Mouse (Mus musculus) 3T3-L1 (cell line): ENCODE results near the gene Nmt1.

ENCODE experiments used
- DNase-seq: peaks from one replicate; pipeline ENCODE4 v3.0.0-alpha.2; 2015; ENCODE audit warnings: low read depth, low spot score

The Nmt1 gene

GRCm38 (mm10) chr11:103005254-103005981, 22.6 kb upstream of the Nmt1 start:
- DNase-seq: no peak

DNA sequence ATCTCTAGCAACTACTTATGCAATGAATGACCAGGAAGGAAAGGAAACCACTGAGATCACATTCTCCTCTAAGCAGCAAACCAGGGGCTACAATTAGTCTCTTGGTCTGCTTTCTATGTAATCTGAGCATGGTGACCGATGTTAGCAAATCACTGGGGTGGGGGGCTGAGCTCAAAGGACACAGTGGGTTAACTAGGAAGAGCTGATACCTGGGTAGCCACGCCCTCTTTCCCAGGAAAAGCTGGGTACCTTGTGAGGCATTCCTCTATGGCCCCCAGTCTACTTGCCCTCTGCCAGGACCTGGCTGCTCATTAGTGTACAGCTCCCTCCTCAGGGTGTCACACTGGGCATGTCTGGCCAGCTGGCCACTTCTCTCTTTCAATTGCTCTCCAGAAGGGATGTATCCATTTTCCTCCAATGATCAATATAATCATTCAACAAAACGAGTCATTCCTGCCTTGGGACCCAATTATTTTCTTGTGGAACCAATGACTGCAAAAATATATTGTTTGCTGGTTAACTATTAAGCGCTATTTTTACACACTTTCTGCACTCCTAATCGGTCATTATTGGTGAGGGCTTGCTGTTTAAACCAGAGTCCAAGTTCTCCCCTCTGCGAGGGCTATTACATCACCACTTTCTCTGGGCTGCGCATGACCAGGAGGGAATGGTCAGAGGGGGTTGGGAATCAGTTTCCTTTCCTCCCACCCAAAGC, 21.5 kb upstream of the Nmt1 start:
- no peak for DNase-seq

GRCm38 (mm10) chr11:103007001-103007340, 21.0 kb upstream of the Nmt1 start:
- no peak for DNase-seq

GRCm38 (mm10) chr11:103008558-103008957, 19.4 kb upstream of the Nmt1 start:
- DNase-seq: no peak

- no peak for DNase-seq
Observed at GRCm38 (mm10) chr11:103009208-103009607, 18.8 kb upstream of the Nmt1 start.

DNA sequence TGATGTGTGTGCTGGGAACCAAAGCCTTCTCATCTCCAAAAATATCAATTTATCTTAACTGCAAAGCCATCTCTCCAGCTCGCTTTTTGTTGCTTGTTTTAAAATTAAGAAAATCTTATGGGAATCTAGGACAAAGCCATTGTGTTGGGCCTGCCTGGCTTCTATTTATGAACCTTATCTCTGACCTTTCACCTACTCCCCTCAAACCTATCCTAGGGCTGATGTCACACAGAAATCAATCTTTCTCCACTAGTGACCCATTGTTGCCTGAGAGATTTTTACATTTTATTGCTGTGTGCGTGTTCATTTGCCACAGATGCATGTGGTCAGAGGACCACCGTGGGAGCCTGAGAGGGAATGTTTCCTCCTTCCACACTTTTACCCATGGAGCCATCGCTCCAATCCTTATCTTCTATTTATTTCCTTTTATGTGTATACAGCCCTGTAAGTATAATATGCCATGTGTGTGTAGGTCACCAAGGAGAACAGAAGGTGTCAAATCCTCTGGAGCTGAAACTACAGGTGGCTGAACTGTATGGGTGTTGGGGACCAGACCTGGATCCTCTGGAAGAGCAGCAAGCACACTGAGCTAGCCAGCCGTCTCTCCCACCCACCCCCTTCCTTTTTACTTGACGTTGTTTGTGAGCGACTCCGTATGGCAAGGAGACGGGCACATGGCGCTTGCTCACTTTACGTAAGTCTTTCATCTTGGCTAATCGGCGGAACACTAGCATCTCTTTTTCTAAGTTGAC, 17.4 kb upstream of the Nmt1 start:
- DNase-seq: no peak

- no peak for DNase-seq
Observed at GRCm38 (mm10) chr11:103011206-103011497, 16.8 kb upstream of the Nmt1 start.

DNA sequence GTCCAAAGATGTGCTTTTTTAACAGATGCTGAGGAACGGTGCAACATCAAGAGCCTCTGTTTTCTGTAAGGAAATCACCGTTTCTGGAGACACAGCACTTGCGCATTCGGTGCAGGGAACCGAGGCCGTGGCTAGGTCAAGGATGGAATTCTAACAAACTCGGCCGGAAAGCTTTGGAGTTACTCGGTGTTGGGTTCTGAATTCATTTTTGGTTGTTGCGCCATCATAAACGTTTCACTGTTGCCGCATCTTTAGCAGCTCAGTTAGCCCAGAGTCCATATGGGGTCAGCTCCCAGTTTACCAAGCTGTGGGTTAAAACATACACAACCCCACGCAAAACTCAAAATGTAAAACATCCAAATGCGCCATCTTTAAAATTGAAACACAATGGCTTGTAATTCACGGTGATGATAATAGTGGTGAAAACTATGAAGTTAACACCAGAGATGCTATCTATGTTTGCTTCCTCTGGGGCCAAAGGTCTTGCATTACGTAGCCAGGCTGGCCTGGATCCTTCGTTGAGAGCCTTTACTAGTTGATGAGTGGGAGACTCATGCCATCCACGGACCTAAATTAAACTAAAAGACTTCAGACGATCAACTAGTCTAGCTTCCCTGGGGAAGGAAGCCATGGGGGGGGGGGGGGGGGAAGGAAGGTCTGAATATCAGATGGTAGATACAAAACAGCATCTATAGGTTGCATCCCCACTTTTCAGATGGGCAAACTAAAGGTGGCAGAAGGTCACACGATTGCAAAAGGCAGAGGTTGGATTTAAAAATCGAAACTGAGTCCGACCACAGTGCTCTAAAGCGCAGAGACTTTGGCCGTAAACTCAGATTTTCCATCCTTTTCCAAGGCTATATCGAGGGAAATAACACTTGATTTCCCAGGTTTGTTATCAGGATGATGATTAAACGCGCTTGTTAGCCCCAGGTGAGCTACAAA, 11.8 kb upstream of the Nmt1 start:
- no peak for DNase-seq

GRCm38 (mm10) chr11:103016930-103017329, 11.1 kb upstream of the Nmt1 start:
- DNase-seq: peak; percentile 93

- DNase-seq: no peak
Observed at GRCm38 (mm10) chr11:103017661-103018060, 10.3 kb upstream of the Nmt1 start.

DNA sequence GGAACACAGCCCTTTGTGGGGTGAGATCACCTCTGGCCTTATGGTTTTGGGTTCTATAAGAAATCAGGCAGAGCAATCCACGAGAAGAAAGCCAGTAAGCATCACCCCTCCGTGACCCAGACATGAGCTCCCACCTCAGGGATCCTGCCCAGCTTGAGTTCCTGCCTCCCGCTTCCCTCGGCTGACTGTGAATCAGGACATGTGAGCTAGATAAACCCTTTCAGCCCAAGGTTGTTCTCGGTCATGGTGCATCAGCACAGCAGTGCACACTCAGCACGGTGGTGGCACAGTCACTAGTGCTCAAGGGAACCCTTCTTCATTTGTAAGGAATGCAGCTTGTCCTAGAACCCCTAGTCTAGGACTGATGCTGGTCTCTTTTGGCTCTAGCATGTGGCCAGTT, 9.1 kb upstream of the Nmt1 start:
- DNase-seq: no peak

DNA sequence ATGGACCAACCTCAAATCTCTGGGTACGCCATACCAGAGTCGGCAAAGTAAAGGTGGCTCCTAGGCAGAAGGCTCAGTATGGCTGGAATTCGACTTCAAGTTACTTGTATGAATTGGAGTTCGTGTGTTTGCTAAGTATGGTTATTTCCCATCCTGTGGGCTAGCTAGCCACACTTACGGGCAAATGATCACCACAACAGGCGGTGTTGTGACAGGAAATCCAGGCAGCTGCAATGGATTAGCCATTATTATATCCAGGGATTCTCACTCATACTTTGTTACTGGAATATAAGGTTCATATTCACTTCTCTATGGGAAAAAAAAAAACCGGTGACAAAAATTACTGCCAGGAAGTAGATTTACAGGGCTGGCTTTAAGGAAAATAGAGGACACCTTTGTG, 8.7 kb upstream of the Nmt1 start:
- DNase-seq: no peak

- peak; percentile 57 for DNase-seq
Observed at GRCm38 (mm10) chr11:103020713-103021335, 7.2 kb upstream of the Nmt1 start.

DNA sequence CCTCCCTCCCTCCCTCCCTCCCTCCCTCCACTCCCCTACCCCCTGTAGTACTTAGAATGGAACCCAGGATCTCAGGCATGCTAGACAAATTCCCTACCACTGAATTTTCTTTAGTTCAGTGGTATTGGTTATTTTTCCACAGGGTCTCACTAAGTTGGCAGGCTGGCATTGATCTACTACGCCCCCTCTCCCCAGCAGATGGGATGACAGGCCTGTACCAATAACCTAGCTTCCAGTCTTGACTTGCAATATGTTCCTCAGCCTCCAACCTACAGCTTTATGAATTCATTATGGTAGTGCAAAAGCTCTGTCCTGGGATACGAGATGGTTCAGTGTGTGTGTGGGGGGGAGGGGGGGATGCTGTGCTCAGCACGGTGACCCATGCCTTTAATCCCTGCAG, 4.0 kb upstream of the Nmt1 start:
- DNase-seq: no peak

DNA sequence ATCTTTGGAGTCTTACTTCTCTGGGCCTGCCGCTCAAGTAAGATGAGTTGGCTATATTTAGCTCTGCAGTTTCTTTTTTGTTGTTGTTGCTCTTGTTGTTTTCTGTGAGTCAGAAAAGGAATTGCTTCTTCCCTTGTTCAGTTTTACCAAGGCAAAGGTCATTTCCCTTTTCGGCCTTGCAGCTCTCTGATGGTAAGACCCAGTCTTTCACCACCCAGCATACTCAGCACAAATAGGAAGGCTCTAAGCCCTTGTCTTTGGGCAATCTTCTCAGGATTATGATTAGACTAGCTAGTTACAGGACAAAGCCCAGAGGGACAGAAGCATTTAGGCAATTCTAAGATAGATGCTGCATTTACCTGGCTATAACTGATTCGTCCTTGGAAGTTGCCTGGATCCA, 1.1 kb upstream of the Nmt1 start:
- no peak for DNase-seq

GRCm38 (mm10) chr11:103027570-103028175, 317 bp upstream of the Nmt1 start:
- no peak for DNase-seq

DNA sequence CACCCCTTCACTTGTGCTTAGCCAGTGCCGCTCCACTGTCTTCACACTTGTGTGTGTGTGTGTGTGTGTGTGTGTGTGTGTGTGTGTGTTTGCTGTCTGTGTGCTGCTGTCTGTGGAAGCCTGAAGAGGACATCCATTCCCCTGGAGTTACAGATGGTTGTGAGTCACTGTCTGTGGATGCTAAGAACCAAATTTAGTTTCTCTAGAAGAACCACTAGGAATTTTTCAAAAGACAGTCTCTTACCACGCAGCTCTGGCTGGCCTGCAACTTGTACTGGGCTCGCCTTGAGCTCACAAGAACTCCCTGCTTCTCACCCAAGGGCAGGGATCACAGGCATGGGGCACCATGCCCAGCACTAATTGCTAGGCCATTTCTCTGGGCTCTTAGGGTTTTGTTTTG, 5.0 kb downstream of the Nmt1 start:
- peak; percentile 53 for DNase-seq

DNA sequence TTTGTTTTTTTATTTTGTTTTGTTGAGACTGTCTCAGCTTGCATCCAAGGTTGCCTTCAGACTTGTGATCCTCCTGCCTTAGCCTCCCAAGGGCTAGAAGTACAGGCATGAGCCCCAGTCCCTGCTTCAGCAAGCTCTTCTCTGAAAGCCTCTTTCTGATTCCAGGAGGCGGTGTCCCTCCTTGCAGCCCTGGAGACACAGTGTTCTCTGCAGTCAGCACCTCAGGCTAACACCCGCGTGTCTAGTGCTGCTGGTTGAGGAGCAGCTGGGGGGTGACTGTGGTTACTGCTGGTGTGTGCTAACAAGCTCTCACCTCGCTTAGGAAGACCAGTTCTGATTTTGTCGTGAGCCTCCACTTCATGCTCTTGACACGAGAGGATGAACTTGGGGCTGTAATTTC, 7.0 kb downstream of the Nmt1 start:
- DNase-seq: no peak

DNA sequence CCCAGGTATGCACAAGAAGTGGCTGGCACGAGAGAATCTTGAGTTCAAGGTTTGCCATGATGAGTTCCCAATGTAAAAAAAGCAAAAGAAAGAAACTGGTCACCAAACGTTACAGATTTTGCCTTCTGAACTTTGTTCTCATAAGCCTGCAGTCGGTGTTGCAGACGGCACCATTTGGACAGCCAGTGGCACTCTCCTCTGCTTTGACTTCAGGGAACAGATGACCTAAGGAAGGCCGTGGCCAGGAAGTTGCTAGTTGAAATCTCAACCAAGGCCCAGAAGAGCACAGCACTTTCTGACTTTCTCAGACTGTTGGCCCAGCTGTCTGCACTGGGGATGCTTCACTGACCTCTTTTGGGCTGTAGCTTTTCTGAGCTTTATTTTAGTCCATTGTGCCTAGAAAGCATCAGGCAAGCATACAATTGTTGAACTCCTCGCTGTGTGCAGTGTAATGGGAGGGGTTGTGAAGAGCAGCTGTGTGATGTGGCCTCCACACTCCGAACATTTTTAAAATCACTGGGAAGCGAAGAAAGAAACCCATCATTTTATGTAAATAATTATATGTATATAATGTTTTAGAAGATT, 9.0 kb downstream of the Nmt1 start:
- no peak for DNase-seq

DNA sequence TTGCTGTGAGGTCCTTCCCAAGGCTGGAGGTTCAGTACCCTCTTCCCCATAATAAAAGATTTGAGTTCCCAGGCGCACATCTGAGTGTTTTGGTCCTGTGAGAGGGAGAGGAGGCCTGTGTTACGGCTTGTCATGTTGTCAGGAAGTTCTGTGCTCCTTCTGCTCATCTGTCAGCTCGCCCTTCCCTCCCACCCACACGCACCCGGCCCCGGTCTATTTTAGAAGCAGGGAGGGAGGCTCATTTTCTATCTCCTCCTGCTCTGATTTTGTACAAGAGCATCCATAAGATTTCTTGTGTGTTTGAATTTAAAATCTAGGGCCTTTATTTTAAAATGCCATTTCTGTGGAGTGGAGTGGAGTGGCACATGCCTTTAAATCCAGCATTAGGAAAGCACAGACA, 10.0 kb downstream of the Nmt1 start:
- DNase-seq: no peak

DNA sequence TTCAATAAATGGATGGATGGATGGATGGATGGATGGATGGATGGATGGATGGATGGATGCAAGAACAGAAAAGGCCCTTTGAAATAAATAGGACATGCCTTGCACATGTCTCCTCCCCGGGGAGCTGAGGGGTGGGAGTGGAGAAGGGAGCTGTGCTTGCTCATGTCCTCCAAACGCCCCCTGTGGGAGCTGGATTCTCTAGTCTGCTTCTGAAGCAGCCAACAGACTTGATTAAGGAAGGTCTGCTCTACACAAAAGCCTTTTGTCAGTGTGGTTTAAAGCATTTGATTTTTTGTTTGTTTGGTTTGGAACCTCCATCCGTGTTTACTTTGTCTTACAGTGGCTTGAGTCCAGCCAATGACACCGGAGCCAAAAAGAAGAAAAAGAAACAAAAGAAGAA, 14.8 kb downstream of the Nmt1 start:
- DNase-seq: no peak
